Mouse (Mus musculus) hindbrain, embryonic 11.5 days (tissue): ENCODE data around the gene Nes. TPM values are rescaled to one million over a fixed set of nuclear protein-coding genes. Genes with fewer than 3 reads are reported as not detected.
A peak's percentile ranks its signal among the peaks of the same experiment; 100 is the strongest.

Experiments
- ATAC-seq: fragments of 200-750 bp; cut with Nextera tagmentation; 2 replicates; pipeline ENCODE4 v1.8.0; 2017; ENCODE audit warnings: mild to moderate bottlenecking, moderate TSS enrichment, moderate library complexity; ENCODE audit not compliant: low FRiP score
- DNase-seq: peaks from one replicate; pipeline ENCODE4 v3.0.0-alpha.2; 2015; ENCODE audit warnings: low spot score
- H3K27ac ChIP-seq: fragments of 300-500 bp; sonication (generic); 2 replicates; pipeline ENCODE4 v1.5.1; 2014; ENCODE audit warnings: mild to moderate bottlenecking, low read depth, low read length
- H3K27me3 ChIP-seq: fragments of 300-500 bp; sonication (generic); 2 replicates; pipeline ENCODE4 v1.6.1; 2014; ENCODE audit warnings: mild to moderate bottlenecking, low read length, moderate library complexity, mixed read lengths; ENCODE audit not compliant: control insufficient read depth, insufficient read depth
- H3K36me3 ChIP-seq: fragments of 300-500 bp; sonication (generic); 2 replicates; pipeline ENCODE4 v1.6.1; 2014; ENCODE audit warnings: mild to moderate bottlenecking, low read length, moderate library complexity, mixed read lengths; ENCODE audit not compliant: control insufficient read depth, insufficient read depth
- H3K4me1 ChIP-seq: fragments of 300-500 bp; sonication (generic); replicated peaks from 2 replicates; pipeline ENCODE4 v1.6.1; 2014; ENCODE audit warnings: low read length, mixed read lengths; ENCODE audit not compliant: control insufficient read depth, insufficient read depth
- H3K4me2 ChIP-seq: fragments of 300-500 bp; sonication (generic); replicated peaks from 2 replicates; pipeline ENCODE4 v1.6.1; 2014; ENCODE audit warnings: mild to moderate bottlenecking, low read depth, low read length
- H3K4me3 ChIP-seq: fragments of 300-500 bp; sonication (generic); 2 replicates; pipeline ENCODE4 v1.5.1; 2014; ENCODE audit warnings: low read depth, low read length
- H3K9ac ChIP-seq: fragments of 300-500 bp; sonication (generic); 2 replicates; pipeline ENCODE4 v1.6.1; 2014; ENCODE audit warnings: low read depth, low read length
- H3K9me3 ChIP-seq: fragments of 300-500 bp; sonication (generic); 2 replicates; pipeline ENCODE4 v1.6.1; 2016; ENCODE audit warnings: low read length; ENCODE audit not compliant: control insufficient read depth
- WGBS: fragments of 180-500 bp; shearing (Covaris S2); extraction: QIAGEN DNeasy Blood & Tissue Kit; methylation state at CpG from one replicate; pipeline ENCODE4 v1.1.7; 2014; 5-methylcytosine and 5-hydroxymethylcytosine counted together
- polyA plus RNA-seq: library from polyadenylated mRNA; unstranded; fragments of >200 nt; fragmentation: Nextera tagmentation; extraction: Ambion mirVana; gene quantifications from 2 replicates; pipeline ENCODE4 v1.2.1, GENCODE M21; 2014

Gene Nes
- polyA plus RNA-seq, 1 experiment from 2014 or later = 87.9 TPM

DNA sequence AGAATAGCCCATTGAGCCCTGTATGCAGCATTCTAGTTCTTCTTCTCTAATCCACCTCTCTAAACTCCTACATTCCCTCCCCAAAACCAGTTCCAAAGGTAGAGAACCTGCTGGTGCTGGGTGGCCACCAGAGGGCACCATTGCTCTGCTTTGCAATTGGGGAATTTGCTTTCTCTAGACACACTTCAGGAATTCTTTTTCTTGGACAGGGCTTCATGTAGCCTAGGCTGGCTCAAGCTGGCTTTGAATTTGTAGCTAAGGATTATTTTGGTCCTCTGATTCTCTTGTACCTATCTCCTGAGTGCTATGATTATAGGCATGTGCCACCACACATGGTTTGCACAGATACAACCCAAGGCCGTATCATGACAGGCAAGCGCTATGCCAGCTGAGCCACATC lies 35.1 kb upstream of the Nes start:
- no peak overlapping the region for H3K4me3 ChIP-seq
- H3K9me3 ChIP-seq = no peaks in the 10 kb centered on the region
- peaks cover 20% of the 10 kb centered on the region for H3K36me3 ChIP-seq
- ATAC-seq = 0 out of 2 replicates have a peak, but pooled peaks have one; percentile 38
- DNase-seq = peak; percentile 91
- no peak overlapping the region for H3K9ac ChIP-seq
- no peaks in the 10 kb centered on the region for H3K27me3 ChIP-seq
- H3K27ac ChIP-seq = no peak overlapping the region
- peaks cover 3% of the 10 kb centered on the region; the same call in 1 of the 2 replicates for H3K4me1 ChIP-seq
- WGBS = 97% methylated on average over 2 of the region's 2 CpGs
- no peak overlapping the region for H3K4me2 ChIP-seq

DNA sequence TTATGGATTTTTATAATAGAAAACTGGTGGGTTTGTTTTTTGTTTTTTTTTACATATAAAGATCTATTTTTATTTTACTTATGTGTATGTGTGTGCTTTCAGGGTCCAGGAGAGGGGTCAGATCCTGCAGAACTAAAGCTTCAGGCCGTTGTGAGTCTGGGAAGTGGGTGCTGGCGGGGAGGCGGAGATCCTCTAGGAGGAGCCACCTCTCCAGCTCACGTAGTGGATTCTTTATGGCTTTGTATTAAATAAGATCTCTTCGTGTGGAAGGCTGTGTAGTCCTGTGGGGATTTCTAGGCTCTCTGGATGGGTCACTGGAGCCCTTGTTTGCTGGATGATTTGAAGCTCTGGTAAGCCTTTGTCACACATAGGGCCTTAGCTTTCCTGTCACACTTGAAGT lies 30.3 kb upstream of the Nes start:
- WGBS = 74% methylated on average over 5 of the region's 5 CpGs
- no peak overlapping the region for H3K9ac ChIP-seq
- H3K27ac ChIP-seq = no peak overlapping the region
- H3K36me3 ChIP-seq = peaks cover 16% of the 10 kb centered on the region
- DNase-seq (no peak), ATAC-seq (no peak)
- no peak overlapping the region for H3K4me3 ChIP-seq
- no peak overlapping the region for H3K4me2 ChIP-seq
- H3K9me3 ChIP-seq = no peaks in the 10 kb centered on the region
- no peaks in the 10 kb centered on the region for H3K27me3 ChIP-seq
- peaks cover 12% of the 10 kb centered on the region; the same call in 1 of the 2 replicates for H3K4me1 ChIP-seq

DNA sequence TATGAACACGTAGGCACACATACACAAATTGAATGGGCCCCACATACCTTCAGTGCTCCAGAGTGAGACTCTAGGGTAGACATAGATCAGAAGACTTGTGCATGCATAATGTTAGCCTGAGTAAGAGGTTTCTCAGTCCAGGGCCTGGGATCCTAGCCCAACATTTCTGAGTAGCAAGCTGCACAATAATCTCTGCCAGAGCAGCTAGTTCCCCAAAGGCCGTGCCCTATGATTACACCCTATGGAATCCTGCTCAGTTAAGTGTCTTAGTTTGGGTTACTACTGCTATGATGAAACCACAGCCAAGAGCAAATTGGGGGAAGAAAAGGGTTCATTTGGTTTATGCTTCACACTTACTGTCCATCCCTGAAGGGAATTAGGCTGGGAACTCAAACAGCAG lies 28.4 kb upstream of the Nes start:
- DNase-seq = no peak
- H3K9ac ChIP-seq = no peak overlapping the region
- H3K4me3 ChIP-seq = no peak overlapping the region
- H3K27ac ChIP-seq = no peak overlapping the region
- H3K9me3 ChIP-seq = no peaks in the 10 kb centered on the region
- peaks cover 13% of the 10 kb centered on the region for H3K36me3 ChIP-seq
- no peak overlapping the region for H3K4me2 ChIP-seq
- H3K27me3 ChIP-seq = no peaks in the 10 kb centered on the region
- peaks cover 26% of the 10 kb centered on the region for H3K4me1 ChIP-seq
- no peak for ATAC-seq
- WGBS = 96% methylated on average over 2 of the region's 2 CpGs

GRCm38 (mm10) chr3:87943586-87943985 lies 27.3 kb upstream of the Nes start:
- peaks cover 9% of the 10 kb centered on the region for H3K36me3 ChIP-seq
- H3K27ac ChIP-seq = no peak overlapping the region
- no peak overlapping the region for H3K4me2 ChIP-seq
- ATAC-seq (no peak), DNase-seq (no peak)
- no peak overlapping the region for H3K4me3 ChIP-seq
- no peak overlapping the region for H3K9ac ChIP-seq
- H3K27me3 ChIP-seq = no peaks in the 10 kb centered on the region
- peaks cover 33% of the 10 kb centered on the region for H3K4me1 ChIP-seq
- no peaks in the 10 kb centered on the region for H3K9me3 ChIP-seq
- 84% methylated on average over 7 of the region's 7 CpGs for WGBS

- peak overlapping the region; percentile 37; the same call in 1 of the 2 replicates for H3K9ac ChIP-seq
- H3K9me3 ChIP-seq = no peaks in the 10 kb centered on the region
- no peak overlapping the region for H3K4me3 ChIP-seq
- ATAC-seq = peak; percentile 33; the same call in 1 of the 2 replicates
- peak; percentile 49 for DNase-seq
- no peaks in the 10 kb centered on the region for H3K27me3 ChIP-seq
- no peak overlapping the region for H3K4me2 ChIP-seq
- H3K27ac ChIP-seq = peak overlapping the region; percentile 91
- H3K4me1 ChIP-seq = peaks cover 33% of the 10 kb centered on the region
- H3K36me3 ChIP-seq = 0 out of 2 replicates have a peak, but pooled peaks cover 3% of the 10 kb centered on the region
- 8% methylated on average over 4 of the region's 4 CpGs for WGBS
Observed at GRCm38 (mm10) chr3:87944838-87945600, 25.9 kb upstream of the Nes start.

DNA sequence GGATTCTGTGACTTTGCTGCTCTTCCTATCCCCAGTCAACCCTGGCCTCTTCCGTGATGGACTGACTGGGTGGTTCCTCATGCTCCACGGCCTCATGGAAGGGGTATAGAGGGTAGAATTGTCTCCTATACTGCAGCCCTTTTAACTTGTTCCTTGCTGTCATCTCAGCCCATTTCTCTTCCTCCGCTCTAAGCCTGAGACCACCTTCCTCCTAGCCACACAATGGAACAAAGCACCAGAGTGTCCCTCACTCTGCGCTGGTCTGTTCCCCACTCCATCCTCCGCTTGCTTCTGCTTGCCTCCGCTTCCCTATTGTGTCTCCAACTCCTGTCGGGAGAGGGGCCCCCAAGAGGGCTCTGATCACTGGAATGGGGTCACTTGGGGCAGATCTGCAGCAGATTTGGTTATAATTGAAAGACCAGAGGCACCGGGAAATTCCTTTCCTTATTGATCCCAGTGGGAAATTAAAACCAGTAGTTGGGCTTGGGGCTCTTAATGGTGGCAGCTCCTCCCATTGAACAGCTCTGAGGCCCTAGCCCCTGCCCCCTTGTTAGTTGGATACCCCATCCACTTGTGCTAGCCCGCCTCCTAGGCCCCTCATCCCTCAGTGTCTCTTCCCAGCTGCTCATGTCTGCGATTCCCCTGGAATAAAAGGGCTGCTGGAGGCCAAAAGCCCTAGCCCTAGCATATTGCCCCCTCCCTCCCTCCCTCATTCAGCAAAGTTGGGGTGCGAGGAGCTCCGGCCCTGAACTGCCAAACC lies 24.9 kb upstream of the Nes start:
- WGBS = 5% methylated on average over 12 of the region's 12 CpGs
- Histone ChIP-seq H3K27ac (peak overlapping the region; percentile 91), H3K27me3 (no peaks in the 10 kb centered on the region), H3K4me1 (peaks cover 33% of the 10 kb centered on the region), H3K36me3 (0 out of 2 replicates have a peak, but pooled peaks cover 3% of the 10 kb centered on the region), H3K4me3 (no peak overlapping the region), H3K9ac (peak overlapping the region; percentile 37; the same call in 1 of the 2 replicates), H3K9me3 (no peaks in the 10 kb centered on the region), H3K4me2 (no peak overlapping the region; the same call in 1 of the 2 replicates)
- ATAC-seq (peak; percentile 43), DNase-seq (peak; percentile 59)

DNA sequence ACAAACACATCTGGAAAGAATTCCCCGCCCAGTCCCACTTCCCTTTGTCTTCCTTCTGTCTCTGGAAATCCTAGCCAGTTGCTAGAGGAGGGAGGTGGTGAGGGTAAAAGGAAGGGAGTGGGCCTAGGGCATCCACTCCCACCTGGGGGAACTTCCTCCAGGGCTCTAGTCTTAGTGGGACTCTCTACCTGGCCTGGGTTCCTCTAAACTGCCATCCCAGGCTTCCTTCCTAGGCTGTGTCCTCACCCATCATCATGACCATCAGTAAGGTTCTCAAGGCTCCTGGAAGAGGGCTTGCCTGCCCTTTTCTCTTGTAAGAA lies 24.4 kb upstream of the Nes start:
- no peak overlapping the region; the same call in 1 of the 2 replicates for H3K4me2 ChIP-seq
- ATAC-seq (no peak), DNase-seq (no peak)
- peaks cover 33% of the 10 kb centered on the region for H3K4me1 ChIP-seq
- no peak overlapping the region for H3K4me3 ChIP-seq
- 0% methylated on average over 1 of the region's 1 CpGs for WGBS
- H3K27me3 ChIP-seq = no peaks in the 10 kb centered on the region
- H3K27ac ChIP-seq = peak overlapping the region; percentile 91
- peak overlapping the region; percentile 2; the same call in 1 of the 2 replicates for H3K9ac ChIP-seq
- H3K36me3 ChIP-seq = no peaks in the 10 kb centered on the region
- H3K9me3 ChIP-seq = no peaks in the 10 kb centered on the region

DNA sequence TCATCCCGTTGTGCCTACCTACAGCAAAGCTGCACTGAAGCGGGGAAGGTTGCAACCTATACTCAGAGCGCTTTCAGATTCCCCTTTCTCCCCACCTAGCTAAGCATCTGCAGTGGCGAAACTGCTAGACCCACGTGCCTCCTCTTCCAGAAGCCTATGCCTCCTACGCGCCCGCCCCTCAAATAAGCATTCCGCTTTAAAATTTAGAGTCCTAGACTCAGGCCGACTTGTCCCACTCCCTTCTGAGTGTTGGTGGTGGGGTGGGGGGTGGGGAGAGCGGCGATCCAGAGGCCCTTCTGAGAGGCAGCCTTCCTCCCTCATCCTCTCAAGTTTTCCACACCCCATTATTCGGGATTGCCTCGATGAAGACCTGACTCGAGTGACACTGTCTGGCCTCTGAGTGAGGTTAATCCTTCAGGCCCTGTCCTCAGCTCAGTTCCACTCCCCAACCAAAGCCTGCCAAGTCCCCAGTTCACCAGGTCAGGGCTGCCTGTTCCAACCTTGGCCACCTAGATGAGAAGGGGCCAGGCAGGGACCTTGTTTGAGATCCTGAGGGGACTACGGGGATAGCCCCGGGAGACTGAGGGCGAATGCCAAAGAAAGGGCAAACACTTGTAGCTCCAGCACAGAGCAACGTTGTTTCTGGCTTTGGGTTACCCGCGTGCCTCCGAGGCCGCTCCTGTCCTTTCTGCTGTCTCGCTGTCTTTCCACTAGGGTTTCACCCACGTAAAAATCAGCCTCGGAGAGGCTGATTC lies 23.6 kb upstream of the Nes start:
- Histone ChIP-seq H3K4me1 (peaks cover 35% of the 10 kb centered on the region), H3K36me3 (no peaks in the 10 kb centered on the region), H3K4me2 (peak overlapping the region; percentile 86), H3K9ac (peak overlapping the region; percentile 73), H3K9me3 (no peaks in the 10 kb centered on the region), H3K4me3 (peak overlapping the region; percentile 57), H3K27me3 (no peaks in the 10 kb centered on the region), H3K27ac (peak overlapping the region; percentile 91)
- peak; percentile 17; the same call in 1 of the 2 replicates for ATAC-seq
- WGBS = 2% methylated on average over 26 of the region's 26 CpGs
- DNase-seq = peak; percentile 64
